Mouse (Mus musculus) intestine, embryonic 15.5 days (tissue): ENCODE data around the gene Dpep2nb. TPM values are rescaled to one million over a fixed set of nuclear protein-coding genes. Genes with fewer than 3 reads are reported as not detected.
A peak's percentile ranks its signal among the peaks of the same experiment; 100 is the strongest.

Experiments
- ATAC-seq: fragments of 200-750 bp; cut with Nextera tagmentation; 2 replicates; pipeline ENCODE4 v1.8.0; 2017; ENCODE audit warnings: moderate TSS enrichment, moderate library complexity
- H3K27ac ChIP-seq: fragments of 300-500 bp; sonication (generic); 2 replicates; pipeline ENCODE4 v1.5.1; 2015; ENCODE audit warnings: mild to moderate bottlenecking, inconsistent platforms
- H3K27me3 ChIP-seq: fragments of 300-500 bp; sonication (generic); replicated peaks from 2 replicates; pipeline ENCODE4 v1.6.1; 2015; ENCODE audit warnings: inconsistent platforms
- H3K36me3 ChIP-seq: fragments of 300-500 bp; sonication (generic); 2 replicates; pipeline ENCODE4 v1.6.1; 2015; ENCODE audit warnings: inconsistent platforms
- H3K4me1 ChIP-seq: fragments of 300-500 bp; sonication (generic); replicated peaks from 2 replicates; pipeline ENCODE4 v1.6.1; 2015; ENCODE audit warnings: inconsistent platforms
- H3K4me2 ChIP-seq: fragments of 300-500 bp; sonication (generic); replicated peaks from 2 replicates; pipeline ENCODE4 v1.6.1; 2015; ENCODE audit warnings: mild to moderate bottlenecking, inconsistent platforms
- H3K4me3 ChIP-seq: fragments of 300-500 bp; sonication (generic); replicated peaks from 2 replicates; pipeline ENCODE4 v1.5.1; 2015; ENCODE audit warnings: inconsistent platforms
- H3K9ac ChIP-seq: fragments of 300-500 bp; sonication (generic); 2 replicates; pipeline ENCODE4 v1.6.1; 2015; ENCODE audit warnings: inconsistent platforms
- H3K9me3 ChIP-seq: fragments of 300-500 bp; sonication (generic); 2 replicates; pipeline ENCODE4 v1.6.1; 2016; ENCODE audit warnings: inconsistent platforms
- WGBS: fragments of 180-500 bp; shearing (Covaris S2); methylation state at CpG from one replicate; pipeline ENCODE4 v1.1.7; 2015; 5-methylcytosine and 5-hydroxymethylcytosine counted together
- polyA plus RNA-seq: library from polyadenylated mRNA; unstranded; fragments of >200 nt; fragmentation: Nextera tagmentation; extraction: Ambion mirVana; gene quantifications from 2 replicates; pipeline ENCODE4 v1.2.1, GENCODE M21; 2015

Dpep2nb gene
- not detected in 2 replicates for polyA plus RNA-seq

DNA sequence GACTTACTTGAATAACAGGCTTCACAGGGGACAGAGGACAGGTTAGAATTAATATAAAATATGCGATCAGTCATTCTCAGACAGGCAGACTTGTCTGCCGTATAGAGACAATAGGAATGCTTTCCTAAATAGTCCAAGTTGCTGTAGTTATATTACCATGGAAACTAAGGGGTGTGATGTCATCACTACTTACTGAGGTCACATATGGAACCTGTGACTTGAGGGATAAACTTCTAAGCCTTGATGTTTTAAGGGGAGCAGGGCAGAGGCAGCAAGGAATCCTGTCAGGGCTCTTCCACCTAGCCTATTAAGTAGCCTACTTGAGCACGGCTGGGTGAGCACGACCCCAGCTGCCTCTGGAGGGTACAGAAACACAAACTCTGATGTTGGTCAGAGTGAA is at the start of gene Dpep2nb:
Dpep2nb (minus strand) TSS at position 101 of the 400 bp plus-strand sequence.
- H3K4me1 ChIP-seq, result peaks cover 9% of the 10 kb centered on the region
- H3K27ac ChIP-seq, result no peak within 1 kb of the TSS
- no peak within 1 kb of the TSS for H3K9ac ChIP-seq
- H3K4me3 ChIP-seq, result no peak within 1 kb of the TSS
- no peak for ATAC-seq
- no peaks in the 10 kb centered on the region for H3K9me3 ChIP-seq
- no peaks in the 10 kb centered on the region for H3K27me3 ChIP-seq
- no peaks in the 10 kb centered on the region for H3K36me3 ChIP-seq
- WGBS, result 75% methylated on average over 4 of the region's 4 CpGs
- no peak within 1 kb of the TSS for H3K4me2 ChIP-seq

DNA sequence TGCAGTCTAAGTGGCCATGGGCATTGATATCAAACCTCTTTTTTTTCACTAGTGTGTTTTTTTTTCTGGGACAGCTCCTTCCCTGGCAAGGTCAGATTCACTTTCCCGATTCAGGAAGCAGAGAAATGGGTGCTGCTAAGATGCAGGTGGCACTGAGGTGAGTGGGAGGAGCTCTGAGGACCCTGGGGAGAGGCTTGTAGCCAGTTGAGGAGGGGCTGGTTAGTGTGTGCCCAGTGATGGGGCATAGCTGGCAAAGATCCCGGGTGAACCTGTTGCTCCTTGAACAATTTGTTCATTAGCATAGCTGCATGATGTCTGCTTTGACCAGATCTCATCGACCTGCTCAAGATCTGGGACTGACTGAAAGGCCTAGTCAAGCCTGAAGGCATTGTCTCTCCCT is 49.3 kb upstream of the Dpep2nb start:
- Histone ChIP-seq H3K9ac (no peak overlapping the region), H3K4me1 (peaks cover 16% of the 10 kb centered on the region), H3K4me3 (no peak overlapping the region), H3K4me2 (0 out of 2 replicates have a peak overlapping the region, but pooled peaks have one; percentile 41), H3K9me3 (no peaks in the 10 kb centered on the region), H3K36me3 (0 out of 2 replicates have a peak, but pooled peaks cover 6% of the 10 kb centered on the region), H3K27ac (peak overlapping the region; percentile 79), H3K27me3 (no peaks in the 10 kb centered on the region)
- 42% methylated on average over 3 of the region's 3 CpGs for WGBS
- ATAC-seq, result no peak

DNA sequence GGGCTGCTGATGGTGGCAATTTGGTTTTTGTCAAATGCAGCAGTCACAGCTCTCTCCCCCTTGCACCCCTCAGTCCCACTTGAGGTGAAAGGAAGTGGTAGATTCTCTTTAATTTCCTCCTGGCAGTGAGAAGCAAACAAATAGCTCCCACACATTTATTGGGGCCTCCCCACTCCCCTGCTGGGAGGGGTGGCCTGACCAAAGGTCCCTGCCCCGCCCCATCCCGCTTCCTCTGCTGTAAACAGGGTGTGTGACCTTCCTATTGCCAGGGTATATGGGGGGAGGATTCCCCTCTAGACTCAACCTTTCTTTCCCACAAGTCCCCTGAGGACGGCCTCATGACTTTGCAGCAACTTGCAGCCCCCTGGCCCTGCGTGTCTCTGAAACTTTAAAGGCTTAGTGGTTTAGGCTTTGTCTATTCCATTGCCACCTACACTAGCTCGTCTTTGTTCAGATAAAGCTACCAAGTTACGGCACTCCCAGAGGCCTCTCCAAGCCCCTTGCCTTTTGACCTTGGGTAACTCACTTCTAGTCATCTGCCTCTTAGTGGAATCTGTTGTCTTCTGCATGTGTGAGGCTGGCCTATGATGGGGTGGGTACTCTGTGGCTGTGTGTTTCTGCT is 48.5 kb upstream of the Dpep2nb start:
- Histone ChIP-seq H3K27ac (peak overlapping the region; percentile 79), H3K4me3 (no peak overlapping the region), H3K9me3 (no peaks in the 10 kb centered on the region), H3K27me3 (no peaks in the 10 kb centered on the region), H3K4me1 (peaks cover 16% of the 10 kb centered on the region), H3K4me2 (peak overlapping the region; percentile 41), H3K9ac (no peak overlapping the region), H3K36me3 (0 out of 2 replicates have a peak, but pooled peaks cover 6% of the 10 kb centered on the region)
- WGBS, result 39% methylated on average over 6 of the region's 6 CpGs
- ATAC-seq, result peak; percentile 88

DNA sequence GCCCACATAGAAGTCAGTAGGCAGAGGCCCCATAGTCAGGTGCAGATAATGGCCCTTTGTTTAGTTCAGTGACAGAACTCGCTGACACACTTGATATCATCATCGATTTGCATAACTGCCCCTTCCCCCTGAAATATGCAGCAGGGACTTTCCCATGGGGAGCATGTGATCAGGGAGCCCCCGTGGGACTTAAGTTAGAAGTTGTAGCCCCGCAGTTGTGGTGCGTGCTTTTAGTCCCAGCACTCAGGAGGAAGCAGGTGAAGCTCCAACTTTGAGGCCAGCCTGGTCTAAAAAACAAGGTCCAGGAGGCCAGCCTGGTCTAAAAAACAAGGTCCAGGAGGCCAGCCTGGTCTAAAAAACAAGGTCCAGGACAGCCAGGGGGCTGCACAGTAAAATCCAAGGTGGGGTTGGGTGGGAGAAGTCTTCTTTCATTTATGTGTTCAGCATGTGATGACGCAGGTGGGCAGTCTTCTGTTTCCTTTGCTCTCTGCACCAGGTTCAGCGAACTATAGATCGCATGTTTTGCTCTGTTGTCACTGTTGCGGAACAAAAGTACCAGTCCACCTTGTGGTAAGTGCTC is 46.8 kb upstream of the Dpep2nb start:
- H3K4me2 ChIP-seq, result no peak overlapping the region
- H3K4me1 ChIP-seq, result peaks cover 11% of the 10 kb centered on the region
- WGBS, result 76% methylated on average over 9 of the region's 9 CpGs
- H3K9ac ChIP-seq, result no peak overlapping the region
- H3K27ac ChIP-seq, result peak overlapping the region; percentile 79; the same call in 1 of the 2 replicates
- H3K36me3 ChIP-seq, result 0 out of 2 replicates have a peak, but pooled peaks cover 6% of the 10 kb centered on the region
- no peak overlapping the region for H3K4me3 ChIP-seq
- ATAC-seq, result no peak
- H3K9me3 ChIP-seq, result no peaks in the 10 kb centered on the region
- no peaks in the 10 kb centered on the region for H3K27me3 ChIP-seq

DNA sequence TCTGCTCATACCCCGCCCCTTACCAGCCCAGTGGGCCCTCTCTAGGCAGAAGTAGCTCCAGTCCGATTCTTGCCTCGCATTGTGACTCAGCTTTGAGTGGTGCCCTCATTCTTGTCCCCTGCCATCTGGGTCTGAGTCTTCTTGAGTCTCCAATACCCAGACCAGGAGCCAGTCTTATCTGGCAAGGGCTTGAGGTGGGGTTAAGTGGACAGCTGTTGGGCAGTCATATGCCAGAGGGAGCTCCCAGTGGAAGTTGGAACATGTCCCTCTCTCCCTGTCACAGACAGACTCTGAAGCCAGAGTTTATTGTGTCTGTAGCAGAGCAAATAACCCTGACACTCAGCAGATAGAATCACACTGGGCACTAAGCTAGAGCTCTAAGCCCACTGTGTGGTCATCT is 45.3 kb upstream of the Dpep2nb start:
- Histone ChIP-seq H3K27ac (no peak overlapping the region), H3K4me1 (peaks cover 11% of the 10 kb centered on the region), H3K9me3 (no peaks in the 10 kb centered on the region), H3K27me3 (no peaks in the 10 kb centered on the region), H3K36me3 (0 out of 2 replicates have a peak, but pooled peaks cover 6% of the 10 kb centered on the region), H3K9ac (no peak overlapping the region), H3K4me3 (no peak overlapping the region), H3K4me2 (no peak overlapping the region)
- ATAC-seq, result no peak
- WGBS, result 96% methylated on average over 3 of the region's 3 CpGs

DNA sequence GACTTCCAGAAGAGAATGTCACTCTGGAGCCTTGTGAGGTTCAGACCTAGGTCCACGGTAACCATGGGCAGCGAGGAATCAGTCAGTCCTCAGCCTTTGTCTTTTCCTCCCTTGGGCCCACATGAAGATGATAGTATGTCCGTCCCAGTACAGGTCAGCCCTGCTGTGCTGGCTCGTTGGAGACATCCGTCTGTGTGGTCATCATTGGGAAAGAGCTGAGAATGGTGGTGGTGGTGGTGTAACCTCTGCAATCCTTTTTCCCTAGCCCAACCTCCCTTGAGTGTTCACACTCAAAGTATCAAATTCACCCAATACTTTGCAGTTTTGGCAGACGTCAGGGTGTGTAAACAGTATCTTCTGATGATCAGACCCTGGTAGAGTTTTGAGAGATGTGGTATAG is 44.1 kb upstream of the Dpep2nb start:
- 91% methylated on average over 6 of the region's 6 CpGs for WGBS
- Histone ChIP-seq H3K9me3 (no peaks in the 10 kb centered on the region), H3K27ac (no peak overlapping the region), H3K4me1 (peaks cover 7% of the 10 kb centered on the region), H3K4me3 (no peak overlapping the region), H3K36me3 (0 out of 2 replicates have a peak, but pooled peaks cover 9% of the 10 kb centered on the region), H3K27me3 (no peaks in the 10 kb centered on the region), H3K4me2 (no peak overlapping the region), H3K9ac (no peak overlapping the region)
- no peak for ATAC-seq

DNA sequence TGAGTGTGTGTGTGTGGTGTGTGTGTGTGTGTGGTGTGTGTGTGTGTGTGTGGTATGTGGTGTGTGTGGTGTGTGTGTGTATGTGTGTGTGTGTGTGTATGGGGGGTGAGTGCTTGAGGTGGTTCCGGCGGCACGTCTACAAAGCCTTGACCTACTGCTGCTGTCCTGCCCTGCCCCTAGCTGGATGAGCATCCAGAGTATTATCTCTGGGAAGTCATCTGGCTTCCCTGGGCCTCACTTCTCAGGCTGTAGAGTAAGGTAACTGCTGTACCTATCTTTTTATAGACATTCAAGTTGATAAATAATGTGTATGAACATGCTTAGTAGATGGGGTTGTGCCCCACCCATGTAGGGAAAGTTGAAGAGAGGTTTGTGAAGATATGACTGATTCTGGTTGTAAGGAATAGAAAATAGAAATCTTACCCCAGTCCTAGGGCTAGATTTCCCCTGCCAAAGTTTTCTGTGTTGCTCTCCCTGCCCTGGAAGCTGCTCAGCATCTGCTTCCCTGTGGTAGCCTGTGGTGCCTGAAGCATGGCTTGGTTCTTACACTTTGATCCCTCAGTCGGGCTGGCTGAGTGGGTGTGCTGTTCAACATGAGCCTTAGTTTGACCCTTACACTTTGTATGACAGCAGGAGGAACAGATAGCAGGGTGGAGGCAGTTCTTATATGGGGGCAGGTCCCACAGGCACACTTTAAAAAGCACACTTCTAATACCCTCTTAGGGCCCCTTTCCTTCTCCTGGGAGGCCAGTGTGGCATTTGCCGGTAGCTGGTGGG is 42.3 kb upstream of the Dpep2nb start:
- H3K4me3 ChIP-seq, result no peak overlapping the region
- H3K36me3 ChIP-seq, result 0 out of 2 replicates have a peak, but pooled peaks cover 7% of the 10 kb centered on the region
- ATAC-seq, result peak; percentile 85
- WGBS, result 63% methylated on average over 5 of the region's 5 CpGs
- H3K4me1 ChIP-seq, result 0 out of 2 replicates have a peak, but pooled peaks cover 3% of the 10 kb centered on the region
- H3K9ac ChIP-seq, result no peak overlapping the region
- H3K4me2 ChIP-seq, result no peak overlapping the region
- no peaks in the 10 kb centered on the region for H3K27me3 ChIP-seq
- H3K27ac ChIP-seq, result peak overlapping the region; percentile 36; the same call in 1 of the 2 replicates
- no peaks in the 10 kb centered on the region for H3K9me3 ChIP-seq

DNA sequence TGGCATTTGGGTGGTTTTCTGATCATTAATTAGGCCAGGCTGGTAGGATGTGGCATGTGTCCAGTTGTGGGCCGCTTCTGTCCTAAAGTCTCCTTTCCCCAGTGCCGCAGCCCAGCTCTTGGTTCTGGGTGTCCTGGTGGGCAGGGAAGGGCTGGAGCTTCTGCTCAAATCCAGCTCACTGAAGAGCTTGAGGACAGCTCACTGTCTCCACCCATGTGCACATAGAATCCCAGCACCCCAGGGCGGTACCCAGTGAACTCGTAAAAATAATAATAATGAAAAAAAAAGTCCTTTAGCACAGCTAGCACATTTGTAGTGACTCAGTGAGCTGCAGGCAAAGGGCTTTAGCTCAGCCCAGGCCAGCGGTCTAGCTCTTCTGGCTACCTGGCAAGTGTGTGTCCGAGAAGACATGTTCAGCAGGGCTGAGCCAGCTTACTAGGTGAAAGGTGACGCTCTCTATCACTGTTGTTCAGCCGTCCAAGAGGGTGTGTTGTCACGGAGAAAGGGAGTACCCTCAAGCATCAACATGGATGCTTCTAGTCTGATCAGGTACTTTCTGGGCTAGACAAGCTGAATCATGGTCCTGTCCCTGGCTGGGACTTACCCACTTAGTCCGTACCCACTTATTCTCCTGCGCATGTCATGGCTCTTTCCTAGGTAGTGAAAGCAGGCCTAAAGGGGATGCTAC is 41.2 kb upstream of the Dpep2nb start:
- no peak overlapping the region for H3K27ac ChIP-seq
- no peak overlapping the region for H3K9ac ChIP-seq
- H3K4me3 ChIP-seq, result no peak overlapping the region
- no peak for ATAC-seq
- no peaks in the 10 kb centered on the region for H3K27me3 ChIP-seq
- 0 out of 2 replicates have a peak, but pooled peaks cover 3% of the 10 kb centered on the region for H3K4me1 ChIP-seq
- no peak overlapping the region for H3K4me2 ChIP-seq
- 89% methylated on average over 11 of the region's 11 CpGs for WGBS
- H3K36me3 ChIP-seq, result 0 out of 2 replicates have a peak, but pooled peaks cover 7% of the 10 kb centered on the region
- H3K9me3 ChIP-seq, result no peaks in the 10 kb centered on the region

DNA sequence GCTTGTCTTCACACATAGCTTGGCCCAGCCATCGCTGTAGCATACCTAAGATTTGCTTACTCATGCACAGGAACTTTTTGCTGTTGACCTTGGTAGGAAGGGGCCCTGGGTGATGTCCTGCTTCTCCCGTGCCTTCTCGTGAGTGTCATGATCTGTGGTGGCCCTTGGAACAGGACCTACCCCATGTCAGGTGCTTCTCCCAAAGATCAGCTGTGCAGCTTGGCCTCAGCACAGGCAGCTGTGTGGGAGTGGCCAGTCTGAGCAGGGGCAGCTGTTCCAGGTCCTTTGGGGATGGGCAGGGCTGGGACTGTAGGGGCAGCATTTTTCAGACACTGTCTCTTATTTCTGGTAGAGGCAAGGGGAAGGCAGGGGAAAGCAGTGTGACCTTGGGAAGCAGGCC is 38.4 kb upstream of the Dpep2nb start:
- Histone ChIP-seq H3K27ac (no peak overlapping the region), H3K9me3 (no peaks in the 10 kb centered on the region), H3K9ac (no peak overlapping the region), H3K36me3 (0 out of 2 replicates have a peak, but pooled peaks cover 4% of the 10 kb centered on the region), H3K27me3 (no peaks in the 10 kb centered on the region), H3K4me2 (no peak overlapping the region), H3K4me3 (no peak overlapping the region), H3K4me1 (0 out of 2 replicates have a peak, but pooled peaks cover 3% of the 10 kb centered on the region)
- ATAC-seq, result no peak
- 79% methylated on average over 3 of the region's 3 CpGs for WGBS

DNA sequence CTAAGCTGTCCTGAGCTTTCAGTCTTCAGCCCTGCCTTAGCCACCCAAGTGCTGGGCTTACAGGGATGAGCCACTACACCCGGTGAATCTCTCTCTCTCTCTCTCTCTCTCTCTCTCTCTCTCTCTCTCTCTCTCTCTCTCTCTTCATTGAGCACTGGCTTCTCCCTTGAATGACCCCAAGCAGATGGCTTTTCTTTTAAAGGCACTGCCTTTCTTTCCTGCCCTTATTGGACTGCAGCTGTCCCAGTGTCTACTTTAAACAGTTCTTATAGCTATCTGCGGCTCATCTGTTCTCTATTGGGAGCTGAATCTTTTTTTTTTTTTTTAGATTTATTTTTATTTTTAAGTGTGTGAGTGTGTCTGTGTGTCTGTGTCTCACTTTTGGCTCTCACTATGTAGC is 37.3 kb upstream of the Dpep2nb start:
- no peaks in the 10 kb centered on the region for H3K27me3 ChIP-seq
- H3K9ac ChIP-seq, result no peak overlapping the region
- no peak overlapping the region for H3K4me2 ChIP-seq
- H3K4me1 ChIP-seq, result 0 out of 2 replicates have a peak, but pooled peaks cover 3% of the 10 kb centered on the region
- ATAC-seq, result no peak
- no peak overlapping the region for H3K27ac ChIP-seq
- no peaks in the 10 kb centered on the region for H3K9me3 ChIP-seq
- 58% methylated on average over 2 of the region's 2 CpGs for WGBS
- H3K36me3 ChIP-seq, result 0 out of 2 replicates have a peak, but pooled peaks cover 4% of the 10 kb centered on the region
- no peak overlapping the region for H3K4me3 ChIP-seq

DNA sequence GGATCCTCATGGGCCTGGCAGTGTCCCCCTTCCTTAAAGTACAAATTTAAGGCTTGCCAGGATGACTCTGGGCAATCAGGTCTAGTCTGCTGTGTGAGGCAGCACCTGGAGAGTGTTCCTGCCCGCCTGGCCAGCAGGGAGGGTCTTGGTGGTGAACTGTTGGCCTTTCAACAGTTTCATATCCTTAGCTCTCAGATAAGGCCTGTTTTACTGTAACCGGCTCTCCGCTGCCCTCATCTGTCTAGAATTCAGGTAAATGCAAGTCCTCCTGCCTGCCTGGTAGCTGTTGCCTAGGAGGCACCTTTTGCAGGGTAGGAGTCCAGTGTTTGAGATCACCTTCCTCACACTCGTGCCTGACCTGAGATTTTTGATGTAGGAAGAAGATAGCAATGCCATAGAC is 34.4 kb upstream of the Dpep2nb start:
- 71% methylated on average over 4 of the region's 4 CpGs for WGBS
- 0 out of 2 replicates have a peak, but pooled peaks cover 4% of the 10 kb centered on the region for H3K36me3 ChIP-seq
- H3K9ac ChIP-seq, result no peak overlapping the region
- H3K9me3 ChIP-seq, result no peaks in the 10 kb centered on the region
- peak; percentile 47; the same call in 1 of the 2 replicates for ATAC-seq
- no peaks in the 10 kb centered on the region for H3K4me1 ChIP-seq
- H3K27me3 ChIP-seq, result no peaks in the 10 kb centered on the region
- H3K4me2 ChIP-seq, result no peak overlapping the region
- no peak overlapping the region for H3K4me3 ChIP-seq
- no peak overlapping the region for H3K27ac ChIP-seq

DNA sequence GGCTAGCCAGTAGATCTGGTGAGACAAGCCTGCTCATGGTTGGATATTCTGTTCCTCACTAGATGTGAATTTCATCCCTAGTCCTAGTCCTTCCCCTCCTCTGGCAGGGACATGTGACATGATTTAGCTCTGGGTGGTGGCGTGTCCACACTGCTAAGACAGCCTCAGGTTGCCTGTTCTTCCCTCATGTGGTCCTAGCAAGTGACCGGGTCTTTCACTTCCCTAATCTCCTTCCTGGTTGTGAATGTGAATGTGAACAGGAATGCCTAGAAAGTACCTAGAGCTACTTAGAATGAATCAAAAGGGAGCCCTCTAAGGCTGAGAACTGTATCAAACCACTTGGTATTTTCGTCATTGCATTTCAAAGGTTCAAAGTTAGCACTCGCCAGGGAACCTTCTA is 33.8 kb upstream of the Dpep2nb start:
- H3K4me3 ChIP-seq, result no peak overlapping the region
- no peaks in the 10 kb centered on the region for H3K36me3 ChIP-seq
- H3K4me2 ChIP-seq, result no peak overlapping the region
- H3K27ac ChIP-seq, result no peak overlapping the region
- H3K9ac ChIP-seq, result no peak overlapping the region
- no peaks in the 10 kb centered on the region for H3K9me3 ChIP-seq
- no peaks in the 10 kb centered on the region for H3K27me3 ChIP-seq
- no peak for ATAC-seq
- 81% methylated on average over 4 of the region's 4 CpGs for WGBS
- H3K4me1 ChIP-seq, result no peaks in the 10 kb centered on the region
